Mouse (Mus musculus) cerebellum, postnatal 36 days (tissue): ENCODE data around the gene Dock1.

Experiments
- DNase-seq, 2 experiments: peaks; one replicate each; pipeline ENCODE4 v3.0.0; 2021 to 2022; ENCODE audit warnings: mixed read lengths in 2 of 2

The Dock1 gene

DNA sequence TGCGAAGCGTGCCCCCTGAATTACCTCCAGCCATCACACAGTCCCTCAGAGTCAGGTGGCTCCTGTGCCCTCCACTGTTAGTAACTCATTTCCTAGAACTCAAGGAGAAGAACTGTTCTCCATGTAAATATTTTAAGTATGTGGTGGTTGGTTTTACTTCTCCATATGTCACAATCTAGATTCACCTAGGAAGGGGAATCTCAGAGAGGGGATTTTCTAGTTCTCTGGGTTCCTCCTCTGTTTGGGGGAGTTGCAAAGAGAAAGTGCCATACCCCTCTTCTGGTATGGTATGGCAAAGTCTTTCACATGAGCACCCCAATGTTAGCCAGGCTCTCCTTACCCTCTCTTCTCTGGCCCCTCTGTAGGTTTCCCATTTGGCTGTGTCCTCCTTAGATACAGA, 525.2 kb downstream of the Dock1 start:
- DNase-seq = no peak

DNA sequence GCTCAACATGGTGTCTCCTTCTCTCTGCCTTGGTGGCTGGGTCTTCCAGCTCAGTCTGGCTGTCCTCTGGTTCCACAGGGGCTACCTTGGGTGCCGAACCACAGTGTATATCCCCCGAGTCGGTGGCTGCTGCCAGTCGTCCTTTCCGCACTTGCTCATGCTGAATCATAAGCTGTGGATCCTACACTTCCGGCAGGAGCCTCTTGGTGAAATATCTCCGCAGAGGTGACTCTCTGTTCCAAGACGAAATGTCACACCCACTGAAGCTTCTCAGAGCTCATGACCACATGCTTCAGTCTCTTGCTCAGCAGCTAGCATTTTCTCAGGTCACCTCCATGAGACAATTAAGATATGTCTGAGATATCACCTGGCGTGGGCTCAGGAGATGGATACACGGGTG, 526.4 kb downstream of the Dock1 start:
- no peak for DNase-seq

DNA sequence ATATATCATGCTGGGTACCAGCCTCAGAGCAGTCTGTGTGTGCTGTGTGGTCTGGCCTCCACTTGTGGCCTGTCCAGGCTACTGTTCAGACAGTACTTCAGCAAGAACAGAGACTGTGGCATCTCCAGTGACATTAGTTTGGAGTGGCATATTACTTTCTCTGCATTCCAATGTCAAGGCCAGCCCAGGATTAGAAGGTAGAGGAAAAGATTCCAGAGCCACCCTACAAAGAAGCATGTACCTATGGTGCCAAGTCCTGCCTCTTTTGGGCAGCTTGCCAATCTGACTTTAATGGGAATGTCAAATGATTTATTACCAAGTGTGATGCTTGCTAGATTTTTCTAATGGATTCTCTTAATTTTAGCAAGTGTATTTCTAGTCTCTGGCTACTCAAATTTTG, 533.5 kb downstream of the Dock1 start:
- no peak for DNase-seq

DNA sequence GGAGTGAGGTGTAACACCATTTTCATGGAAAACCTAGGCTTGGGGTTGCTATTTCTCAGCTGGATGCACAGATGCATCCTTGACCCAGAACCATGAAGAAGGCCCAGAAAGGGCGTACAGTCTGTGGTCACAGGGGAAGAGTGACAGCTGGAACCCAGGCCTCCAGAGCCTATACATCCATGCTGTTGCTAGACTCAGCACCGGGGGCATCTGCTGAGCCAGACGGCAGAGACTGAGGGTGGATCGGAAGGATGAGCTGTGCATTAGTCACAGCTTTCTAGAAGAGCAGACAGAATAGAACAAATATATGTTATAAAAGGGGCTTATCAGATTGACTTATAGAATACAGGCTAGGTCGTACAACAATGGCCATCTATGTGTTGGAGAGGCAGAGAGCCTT, 534.7 kb downstream of the Dock1 start:
- no peak for DNase-seq

DNA sequence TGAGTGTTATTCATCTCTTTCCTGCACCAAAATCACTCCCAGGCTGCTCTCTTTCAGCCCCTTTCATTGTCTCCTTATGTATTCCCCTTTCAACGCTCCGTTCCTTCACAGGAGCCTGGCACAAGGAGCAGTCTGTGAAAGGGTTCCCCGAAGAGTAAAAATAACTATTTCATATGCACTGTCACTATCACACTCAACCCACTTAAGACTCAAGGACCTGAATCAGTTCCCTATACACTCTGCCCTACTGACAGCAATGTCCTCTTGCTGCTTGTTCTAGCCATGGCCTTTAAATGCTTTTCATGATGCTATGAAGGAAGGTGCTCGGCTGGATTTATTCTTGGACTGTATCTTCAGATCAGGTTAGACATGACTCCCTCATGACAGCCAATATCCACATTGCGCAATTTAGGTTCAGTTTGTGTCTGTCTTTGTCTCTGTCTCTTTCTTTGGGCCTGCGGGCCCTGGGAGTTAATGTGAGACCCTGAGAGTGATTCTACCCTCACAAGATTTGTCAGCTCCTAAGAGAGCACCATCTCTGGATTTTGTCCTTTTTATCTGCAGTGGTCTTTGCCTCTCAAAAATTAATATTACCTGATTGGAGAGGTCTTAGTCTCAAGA, 538.6 kb downstream of the Dock1 start:
- DNase-seq = no peak

DNA sequence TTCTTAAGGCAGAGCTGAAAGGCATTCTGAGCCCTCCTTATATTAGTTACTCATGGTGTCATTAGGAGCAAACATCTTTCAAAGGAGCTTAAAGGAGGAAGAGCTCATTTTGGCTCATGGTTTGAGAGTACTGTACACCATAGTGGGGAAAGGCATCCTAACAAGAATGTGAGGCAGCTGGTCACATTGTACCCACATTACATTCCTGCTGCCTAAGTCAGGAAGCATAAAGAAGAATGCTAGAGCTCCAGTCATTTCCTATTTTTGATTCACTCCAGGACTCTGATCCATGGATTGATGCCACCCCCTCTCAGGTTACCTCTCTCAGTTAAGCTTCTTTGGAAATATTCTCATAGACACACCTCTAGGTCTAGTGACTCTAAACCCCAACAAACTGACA, 539.8 kb downstream of the Dock1 start:
- no peak for DNase-seq

DNA sequence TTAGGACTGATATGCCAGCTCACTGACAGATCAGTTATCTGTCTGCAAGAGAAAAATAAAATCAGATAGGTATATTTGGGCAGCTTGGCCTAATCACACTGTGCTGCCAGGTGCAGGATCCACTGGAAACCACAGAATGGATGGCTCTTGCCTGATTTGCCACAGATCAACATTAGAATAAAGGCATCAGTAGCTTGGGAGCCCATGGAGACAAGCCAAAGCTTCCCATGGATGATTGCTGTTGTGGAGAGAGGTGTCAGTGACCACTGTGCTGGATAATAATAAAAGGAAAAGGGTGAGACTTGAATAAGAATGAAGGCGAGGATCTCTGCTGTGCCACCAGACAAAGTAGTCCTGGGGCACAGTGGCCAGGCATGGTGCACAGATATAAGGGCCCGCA, 540.4 kb downstream of the Dock1 start:
- no peak for DNase-seq

DNA sequence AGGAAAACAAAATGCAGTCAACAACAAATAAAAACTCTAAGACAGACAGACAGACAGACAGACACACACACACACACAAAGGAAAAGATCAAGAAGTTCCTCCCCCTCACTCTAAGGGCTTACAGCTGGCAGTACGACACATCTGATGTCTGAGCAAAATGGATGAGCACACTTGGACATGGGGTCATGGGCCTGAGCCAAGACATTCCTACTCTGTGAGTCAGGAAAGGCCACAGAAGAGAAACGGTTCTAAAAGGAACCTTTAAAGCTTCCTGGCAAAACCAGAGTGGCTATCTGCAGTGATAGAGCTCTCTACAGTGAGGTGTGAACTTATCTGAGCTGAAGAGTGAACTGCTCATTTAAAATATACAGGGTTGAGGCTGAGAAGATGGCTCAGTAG, 542.1 kb downstream of the Dock1 start:
- no peak for DNase-seq

DNA sequence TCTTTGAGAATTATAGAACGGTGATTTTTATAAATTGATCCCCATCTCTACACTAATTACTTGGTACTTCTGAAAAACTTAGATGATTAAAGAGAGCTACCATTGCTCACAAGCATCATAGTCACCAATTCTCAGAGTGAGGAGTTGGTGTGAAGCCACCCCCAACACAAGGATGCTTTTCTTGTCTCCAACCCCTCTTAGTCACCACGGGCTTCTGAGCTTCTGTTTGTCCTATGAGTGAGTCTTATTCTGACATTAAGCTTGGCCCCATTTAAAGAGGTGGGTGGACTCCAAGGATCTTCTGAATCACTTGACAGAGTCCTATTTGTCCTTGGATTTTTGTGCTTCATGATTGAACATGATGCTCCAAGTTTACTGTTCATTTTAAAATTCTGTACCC, 551.0 kb downstream of the Dock1 start:
- no peak for DNase-seq
